Mouse (Mus musculus) embryonic facial prominence, embryonic 12.5 days (tissue): ENCODE data around the gene Adcyap1r1. TPM values are rescaled to one million over a fixed set of nuclear protein-coding genes. Genes with fewer than 3 reads are reported as not detected.

Experiments used
- ATAC-seq: fragments of 200-750 bp; cut with Nextera tagmentation; 2 replicates; pipeline ENCODE4 v1.8.0; 2017; ENCODE audit not compliant: insufficient number of reproducible peaks, insufficient read depth, low FRiP score, low TSS enrichment
- H3K27ac ChIP-seq: fragments of 300-500 bp; sonication (generic); 2 replicates; pipeline ENCODE4 v1.5.1; 2016; ENCODE audit warnings: mild to moderate bottlenecking
- H3K27me3 ChIP-seq: fragments of 300-500 bp; sonication (generic); 2 replicates; pipeline ENCODE4 v1.6.1; 2016; ENCODE audit warnings: mild to moderate bottlenecking, moderate library complexity
- H3K36me3 ChIP-seq: fragments of 300-500 bp; sonication (generic); 2 replicates; pipeline ENCODE4 v1.6.1; 2016; ENCODE audit warnings: mild to moderate bottlenecking
- H3K4me1 ChIP-seq: fragments of 300-500 bp; sonication (generic); 2 replicates; pipeline ENCODE4 v1.6.1; 2016
- H3K4me2 ChIP-seq: fragments of 300-500 bp; sonication (generic); replicated peaks from 2 replicates; pipeline ENCODE4 v1.6.1; 2016; ENCODE audit warnings: mild to moderate bottlenecking, moderate library complexity
- H3K4me3 ChIP-seq: fragments of 300-500 bp; sonication (generic); 2 replicates; pipeline ENCODE4 v1.5.1; 2016; ENCODE audit warnings: mild to moderate bottlenecking
- H3K9ac ChIP-seq: fragments of 300-500 bp; sonication (generic); 2 replicates; pipeline ENCODE4 v1.6.1; 2016; ENCODE audit warnings: mild to moderate bottlenecking, moderate library complexity
- H3K9me3 ChIP-seq: fragments of 300-500 bp; sonication (generic); 2 replicates; pipeline ENCODE4 v1.6.1; 2016; ENCODE audit warnings: mild to moderate bottlenecking, moderate library complexity
- WGBS: fragments of 180-500 bp; shearing (Covaris S2); methylation state at CpG from one replicate; pipeline ENCODE4 v1.1.7; 2016; 5-methylcytosine and 5-hydroxymethylcytosine counted together
- polyA plus RNA-seq: library from polyadenylated mRNA; unstranded; fragments of >200 nt; fragmentation: Nextera tagmentation; extraction: Ambion mirVana; gene quantifications from 2 replicates; pipeline ENCODE4 v1.2.1, GENCODE M21; 2016

Adcyap1r1 gene
- 4.1 and 4.2 TPM in 2 replicates for polyA plus RNA-seq

GRCm38 (mm10) chr6:55451771-55452371 lies at the start of gene Adcyap1r1:
Gene Adcyap1r1, plus strand, starts transcription at chr6:55451978.
- Histone ChIP-seq H3K27me3 (peaks cover 49% of the 10 kb centered on the region), H3K9me3 (no peaks in the 10 kb centered on the region), H3K4me1 (peaks cover 11% of the 10 kb centered on the region; the same call in 1 of the 2 replicates), H3K36me3 (no peaks in the 10 kb centered on the region), H3K27ac (no peak within 1 kb of the TSS), H3K4me3 (peak within 1 kb of the TSS; percentile 55), H3K4me2 (peak within 1 kb of the TSS; percentile 95), H3K9ac (peak within 1 kb of the TSS; percentile 46)
- WGBS, result under 1% methylated on average over 53 of the region's 58 CpGs
- peak; percentile 85 for ATAC-seq

GRCm38 (mm10) chr6:55402041-55402776 lies 49.6 kb upstream of the Adcyap1r1 start:
- no peak for ATAC-seq
- H3K36me3 ChIP-seq, result no peaks in the 10 kb centered on the region
- no peak overlapping the region for H3K4me3 ChIP-seq
- no peak overlapping the region for H3K9ac ChIP-seq
- no peaks in the 10 kb centered on the region for H3K9me3 ChIP-seq
- peaks cover 3% of the 10 kb centered on the region; the same call in 1 of the 2 replicates for H3K27me3 ChIP-seq
- no peak overlapping the region for H3K27ac ChIP-seq
- no peak overlapping the region for H3K4me2 ChIP-seq
- no peaks in the 10 kb centered on the region for H3K4me1 ChIP-seq
- 71% methylated on average over 9 of the region's 9 CpGs for WGBS

DNA sequence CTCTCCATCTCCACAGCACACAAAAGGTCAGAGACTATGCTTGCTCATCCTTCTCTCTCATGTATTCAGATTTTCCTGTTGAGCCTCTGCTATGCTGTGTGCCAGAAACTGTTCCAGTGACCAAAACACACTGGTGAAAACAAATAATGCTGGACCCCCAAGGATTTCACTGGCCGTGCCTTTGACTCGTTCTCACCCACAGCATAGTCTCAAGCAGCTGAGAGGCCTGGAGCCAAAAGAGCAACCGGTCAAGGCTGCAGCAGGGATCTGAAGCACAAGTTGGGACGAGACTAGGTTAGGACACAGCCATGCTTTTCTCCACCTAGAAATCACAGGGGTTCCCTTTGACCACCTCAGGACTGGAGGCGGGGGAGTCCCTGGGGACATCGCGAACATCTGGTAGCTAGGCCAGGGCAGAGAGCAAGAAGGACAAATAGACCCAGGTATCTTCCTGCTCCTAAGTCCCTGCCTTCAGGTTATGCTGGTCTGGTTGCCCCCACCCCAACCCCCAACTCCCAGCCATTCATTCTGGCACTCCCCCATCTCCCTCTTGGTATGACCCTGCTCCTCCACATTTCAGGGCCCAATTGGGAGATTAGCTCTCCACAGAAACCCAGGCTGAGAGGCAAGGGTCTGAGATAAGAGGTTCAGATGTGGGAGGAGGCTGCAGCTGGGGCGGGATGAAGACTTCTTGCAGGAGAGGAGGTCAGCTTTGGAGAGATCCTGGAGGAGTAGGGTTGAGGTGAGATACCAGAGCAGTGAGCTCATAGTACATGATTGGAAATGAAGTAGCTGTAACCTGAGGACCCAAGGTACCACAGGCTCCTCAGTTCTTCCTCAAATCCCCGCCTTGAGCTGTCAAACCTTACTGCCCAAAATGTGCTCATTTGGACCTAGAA lies 48.1 kb upstream of the Adcyap1r1 start:
- Histone ChIP-seq H3K4me1 (no peaks in the 10 kb centered on the region), H3K27ac (no peak overlapping the region), H3K36me3 (no peaks in the 10 kb centered on the region), H3K9me3 (no peaks in the 10 kb centered on the region), H3K27me3 (peaks cover 3% of the 10 kb centered on the region; the same call in 1 of the 2 replicates), H3K9ac (no peak overlapping the region), H3K4me2 (no peak overlapping the region), H3K4me3 (no peak overlapping the region)
- 79% methylated on average over 9 of the region's 9 CpGs for WGBS
- ATAC-seq, result no peak

- 55% methylated on average over 5 of the region's 5 CpGs for WGBS
- H3K9me3 ChIP-seq, result no peaks in the 10 kb centered on the region
- H3K9ac ChIP-seq, result no peak overlapping the region
- H3K4me3 ChIP-seq, result no peak overlapping the region
- H3K4me2 ChIP-seq, result no peak overlapping the region
- no peak for ATAC-seq
- H3K27me3 ChIP-seq, result peaks cover 3% of the 10 kb centered on the region; the same call in 1 of the 2 replicates
- no peaks in the 10 kb centered on the region for H3K36me3 ChIP-seq
- H3K4me1 ChIP-seq, result no peaks in the 10 kb centered on the region
- H3K27ac ChIP-seq, result no peak overlapping the region
Observed at GRCm38 (mm10) chr6:55404421-55404990, 47.3 kb upstream of the Adcyap1r1 start.

DNA sequence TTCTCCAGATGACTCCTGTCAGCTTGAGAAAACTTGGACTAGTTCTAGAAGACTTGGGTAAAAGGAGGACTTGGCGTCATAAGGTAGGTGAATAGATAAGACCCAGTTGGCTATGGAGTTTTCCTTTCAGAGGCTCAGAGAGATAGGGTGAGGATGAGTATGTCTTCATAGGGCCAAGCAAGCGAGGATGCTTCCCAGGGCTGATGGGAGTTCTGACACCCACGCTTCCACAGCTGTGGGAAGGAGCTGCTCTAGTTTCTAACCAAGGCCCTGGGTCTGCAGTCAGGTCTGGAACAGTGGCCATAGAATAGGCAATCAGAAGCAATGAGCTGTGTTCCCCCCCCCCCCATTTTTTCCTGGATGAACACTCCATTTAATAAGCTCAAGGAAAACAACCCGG lies 44.4 kb upstream of the Adcyap1r1 start:
- Histone ChIP-seq H3K27ac (no peak overlapping the region), H3K4me1 (no peaks in the 10 kb centered on the region), H3K27me3 (no peaks in the 10 kb centered on the region), H3K9ac (no peak overlapping the region), H3K9me3 (no peaks in the 10 kb centered on the region), H3K4me3 (no peak overlapping the region), H3K4me2 (no peak overlapping the region), H3K36me3 (no peaks in the 10 kb centered on the region)
- no peak for ATAC-seq
- 85% methylated on average over 4 of the region's 4 CpGs for WGBS

DNA sequence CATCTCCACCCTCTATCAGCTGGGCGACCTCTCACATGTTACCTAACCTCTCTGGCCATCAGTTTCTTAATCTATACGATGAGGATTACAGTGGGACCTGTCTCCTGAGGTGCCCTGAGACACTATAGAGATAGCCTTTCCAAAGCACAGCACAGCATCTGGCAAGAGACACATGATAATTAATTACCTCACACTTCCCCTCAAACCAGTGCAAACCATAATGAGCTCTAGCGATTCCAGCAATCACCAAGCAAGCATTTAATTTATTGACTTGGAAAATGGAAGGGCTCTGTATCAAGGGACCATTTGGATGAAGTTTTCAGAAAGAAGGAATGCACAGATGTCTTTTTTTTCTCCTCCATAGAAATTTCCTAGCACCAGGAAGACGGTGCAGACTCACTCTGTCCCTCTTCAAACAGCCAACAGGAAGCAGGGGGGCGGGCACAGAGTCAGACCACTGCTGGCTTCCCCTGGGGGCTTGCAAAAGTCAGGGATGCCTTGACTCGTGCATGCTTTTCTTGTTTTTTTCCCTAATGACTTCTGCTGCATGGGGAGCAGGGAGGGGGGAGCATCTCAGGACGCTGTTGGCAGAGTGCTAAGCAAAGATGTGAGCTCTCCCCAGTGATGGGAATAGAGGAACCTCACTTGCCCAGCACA lies 41.5 kb upstream of the Adcyap1r1 start:
- H3K4me3 ChIP-seq, result no peak overlapping the region
- ATAC-seq, result no peak
- no peaks in the 10 kb centered on the region for H3K27me3 ChIP-seq
- no peak overlapping the region for H3K9ac ChIP-seq
- no peaks in the 10 kb centered on the region for H3K9me3 ChIP-seq
- H3K27ac ChIP-seq, result no peak overlapping the region
- no peaks in the 10 kb centered on the region for H3K4me1 ChIP-seq
- 41% methylated on average over 7 of the region's 7 CpGs for WGBS
- no peak overlapping the region for H3K4me2 ChIP-seq
- H3K36me3 ChIP-seq, result no peaks in the 10 kb centered on the region

GRCm38 (mm10) chr6:55410977-55411376 lies 40.8 kb upstream of the Adcyap1r1 start:
- Histone ChIP-seq H3K4me1 (no peaks in the 10 kb centered on the region), H3K36me3 (no peaks in the 10 kb centered on the region), H3K27me3 (no peaks in the 10 kb centered on the region), H3K9ac (no peak overlapping the region), H3K27ac (no peak overlapping the region), H3K4me2 (no peak overlapping the region), H3K9me3 (no peaks in the 10 kb centered on the region), H3K4me3 (no peak overlapping the region)
- 73% methylated on average over 5 of the region's 5 CpGs for WGBS
- ATAC-seq, result no peak

DNA sequence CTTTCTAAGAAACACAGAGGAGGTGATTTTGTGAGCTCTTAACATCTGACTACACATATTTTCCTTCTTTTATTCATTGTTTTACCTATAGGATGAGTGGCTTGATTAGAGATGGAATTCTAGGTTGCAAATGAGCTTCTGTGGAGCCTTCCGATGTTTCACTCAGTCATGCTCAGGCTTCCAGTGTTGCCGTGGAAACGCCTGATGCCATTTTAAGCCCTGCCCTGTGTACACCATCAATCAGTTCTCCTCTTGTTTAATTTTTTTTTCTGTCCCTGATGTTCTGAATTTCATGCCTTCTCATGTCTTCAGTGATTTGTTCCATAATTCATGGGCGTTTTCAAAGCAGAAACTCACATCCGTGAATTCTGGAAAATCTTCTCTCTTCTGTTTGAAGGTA lies 35.6 kb upstream of the Adcyap1r1 start:
- peaks cover 3% of the 10 kb centered on the region; the same call in 1 of the 2 replicates for H3K4me1 ChIP-seq
- H3K27me3 ChIP-seq, result no peaks in the 10 kb centered on the region
- no peak overlapping the region for H3K27ac ChIP-seq
- ATAC-seq, result no peak
- H3K9me3 ChIP-seq, result no peaks in the 10 kb centered on the region
- no peak overlapping the region for H3K4me2 ChIP-seq
- no peak overlapping the region for H3K4me3 ChIP-seq
- no peak overlapping the region for H3K9ac ChIP-seq
- no peaks in the 10 kb centered on the region for H3K36me3 ChIP-seq
- 81% methylated on average over 5 of the region's 5 CpGs for WGBS

DNA sequence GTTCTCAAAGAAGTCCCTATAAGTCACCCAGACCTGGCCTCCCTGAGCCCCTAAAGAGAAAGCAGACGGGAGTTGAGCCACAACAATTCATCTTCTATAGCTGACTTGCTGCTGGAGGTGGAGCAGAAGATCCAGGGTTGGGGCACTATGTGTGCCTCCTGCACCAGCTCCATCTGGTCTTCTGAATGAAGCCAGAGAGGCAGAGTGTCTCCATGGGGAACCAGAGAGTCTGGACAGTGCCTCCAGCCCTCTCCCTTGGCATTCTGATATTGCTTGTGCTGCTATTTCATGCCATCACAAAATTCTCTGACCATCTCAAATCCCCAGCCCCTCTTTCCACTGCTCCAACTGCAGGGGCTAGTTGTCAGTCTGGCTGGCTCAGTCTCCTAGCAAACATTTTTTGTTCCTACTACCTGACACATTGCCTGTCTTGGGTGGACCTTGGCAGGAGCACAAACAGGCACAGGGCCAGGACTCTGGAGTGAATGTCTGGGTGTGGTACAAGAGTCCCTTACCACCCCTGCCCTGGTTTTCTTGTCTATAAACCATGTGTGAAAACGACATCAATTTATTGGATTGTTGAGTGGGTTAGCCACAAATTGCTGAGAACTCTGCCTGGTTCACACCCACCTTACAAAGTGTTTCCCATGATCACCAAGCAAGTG lies 32.9 kb upstream of the Adcyap1r1 start:
- 63% methylated on average over 2 of the region's 2 CpGs for WGBS
- H3K4me3 ChIP-seq, result no peak overlapping the region
- H3K27ac ChIP-seq, result no peak overlapping the region
- no peak overlapping the region for H3K9ac ChIP-seq
- no peaks in the 10 kb centered on the region for H3K36me3 ChIP-seq
- ATAC-seq, result no peak
- H3K27me3 ChIP-seq, result no peaks in the 10 kb centered on the region
- no peak overlapping the region for H3K4me2 ChIP-seq
- H3K9me3 ChIP-seq, result no peaks in the 10 kb centered on the region
- H3K4me1 ChIP-seq, result peaks cover 4% of the 10 kb centered on the region; the same call in 1 of the 2 replicates

DNA sequence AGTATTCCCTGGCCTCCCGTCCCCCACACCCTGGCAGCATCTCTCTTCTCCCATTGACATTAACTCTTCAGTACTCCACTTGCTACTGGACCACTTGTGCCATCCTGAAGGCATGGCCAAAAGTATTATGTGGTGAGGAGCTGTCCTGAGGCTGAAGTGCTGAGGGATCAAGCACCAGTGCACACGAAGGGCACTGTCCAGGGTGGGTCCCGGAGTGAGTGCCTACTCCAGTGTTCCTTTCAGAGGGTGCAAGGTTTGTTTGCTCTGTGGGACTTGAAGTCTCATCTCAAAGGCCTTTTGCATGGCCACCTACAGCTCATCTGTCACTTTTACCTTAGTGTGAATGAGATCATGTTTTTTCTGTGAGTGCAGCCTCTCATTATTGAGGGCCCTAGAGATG lies 31.4 kb upstream of the Adcyap1r1 start:
- no peak for ATAC-seq
- no peaks in the 10 kb centered on the region for H3K36me3 ChIP-seq
- 67% methylated on average over 3 of the region's 3 CpGs for WGBS

More for the DNA sequence above, 31.4 kb upstream of the Adcyap1r1 start:
- Histone ChIP-seq H3K27ac (no peak overlapping the region), H3K9me3 (no peaks in the 10 kb centered on the region), H3K4me1 (peaks cover 4% of the 10 kb centered on the region; the same call in 1 of the 2 replicates), H3K4me2 (no peak overlapping the region), H3K9ac (no peak overlapping the region), H3K27me3 (no peaks in the 10 kb centered on the region), H3K4me3 (no peak overlapping the region)
